Mouse (Mus musculus): ENCODE measurements at regions not wholly inside any gene's neighbourhood (a gene's known extent, or its start where the extent isn't known, plus 50 kb on each side); places are given as distances from the start of the nearest gene placed in this dataset.

- H3K27ac ChIP-seq (replicated peaks) = no peak overlapping the region
- H3K9ac ChIP-seq (replicated peaks) = no peak overlapping the region
- H3K36me3 ChIP-seq = no peaks in the 10 kb centered on the region
- H3K4me1 ChIP-seq = no peaks in the 10 kb centered on the region
- H3K9me3 ChIP-seq = no peaks in the 10 kb centered on the region
- ATAC-seq (replicated peaks) = no peak
- no peak overlapping the region for H3K4me3 ChIP-seq
- WGBS = 87% methylated on average over 16 of the region's 16 CpGs
- H3K4me2 ChIP-seq (replicated peaks) = no peak overlapping the region
- H3K27me3 ChIP-seq = no peaks in the 10 kb centered on the region
These were observed 96.2 kb upstream of the Klf9 start for GRCm38 (mm10) chr19:23044510-23045464.

- Histone ChIP-seq H3K4me3 (no peak overlapping the region), H3K9ac (replicated peaks) (no peak overlapping the region), H3K9me3 (no peaks in the 10 kb centered on the region), H3K4me1 (no peaks in the 10 kb centered on the region), H3K4me2 (replicated peaks) (no peak overlapping the region), H3K36me3 (no peaks in the 10 kb centered on the region), H3K27me3 (no peaks in the 10 kb centered on the region), H3K27ac (replicated peaks) (no peak overlapping the region)
- no peak for ATAC-seq (replicated peaks)
- 94% methylated on average over 4 of the region's 4 CpGs for WGBS
These were observed 89.6 kb upstream of the Klf9 start for GRCm38 (mm10) chr19:23051456-23051855.

GRCm38 (mm10) chr19:23054440-23054839 is 86.6 kb upstream of the Klf9 start:
- H3K4me2 ChIP-seq (replicated peaks) = no peak overlapping the region
- ATAC-seq (replicated peaks) = no peak
- H3K36me3 ChIP-seq = no peaks in the 10 kb centered on the region
- H3K9ac ChIP-seq (replicated peaks) = no peak overlapping the region
- H3K4me1 ChIP-seq = peaks cover 14% of the 10 kb centered on the region
- WGBS = 75% methylated on average over 4 of the region's 4 CpGs
- H3K27me3 ChIP-seq = no peaks in the 10 kb centered on the region
- H3K27ac ChIP-seq (replicated peaks) = no peak overlapping the region
- no peak overlapping the region for H3K4me3 ChIP-seq
- no peaks in the 10 kb centered on the region for H3K9me3 ChIP-seq

- Histone ChIP-seq H3K27me3 (no peaks in the 10 kb centered on the region), H3K27ac (replicated peaks) (no peak overlapping the region), H3K9ac (replicated peaks) (no peak overlapping the region), H3K36me3 (no peaks in the 10 kb centered on the region), H3K4me2 (replicated peaks) (peak overlapping the region; percentile 67), H3K4me3 (no peak overlapping the region), H3K4me1 (peaks cover 14% of the 10 kb centered on the region), H3K9me3 (no peaks in the 10 kb centered on the region)
- ATAC-seq (replicated peaks) = no peak
- WGBS = 80% methylated on average over 5 of the region's 5 CpGs
These were observed 84.9 kb upstream of the Klf9 start for GRCm38 (mm10) chr19:23055916-23056805.

GRCm38 (mm10) chr19:23056851-23057707 is 83.9 kb upstream of the Klf9 start:
- WGBS = 1% methylated on average over 32 of the region's 32 CpGs
- H3K27ac ChIP-seq (replicated peaks) = no peak overlapping the region
- H3K9me3 ChIP-seq = no peaks in the 10 kb centered on the region
- peak; percentile 84 for ATAC-seq (replicated peaks)
- H3K4me3 ChIP-seq = peak overlapping the region; percentile 35
- peak overlapping the region; percentile 67 for H3K4me2 ChIP-seq (replicated peaks)
- peaks cover 14% of the 10 kb centered on the region for H3K4me1 ChIP-seq
- H3K27me3 ChIP-seq = no peaks in the 10 kb centered on the region
- H3K9ac ChIP-seq (replicated peaks) = peak overlapping the region; percentile 22
- no peaks in the 10 kb centered on the region for H3K36me3 ChIP-seq

GRCm38 (mm10) chr19:23057739-23058501 is 83.1 kb upstream of the Klf9 start:
- H3K9me3 ChIP-seq = no peaks in the 10 kb centered on the region
- 0 out of 2 replicates have a peak overlapping the region, but pooled peaks have one; percentile 22 for H3K9ac ChIP-seq (replicated peaks)
- peak overlapping the region; percentile 35 for H3K4me3 ChIP-seq
- peak; percentile 58 for ATAC-seq (replicated peaks)
- no peak overlapping the region for H3K27ac ChIP-seq (replicated peaks)
- H3K27me3 ChIP-seq = no peaks in the 10 kb centered on the region
- H3K36me3 ChIP-seq = no peaks in the 10 kb centered on the region
- peaks cover 14% of the 10 kb centered on the region for H3K4me1 ChIP-seq
- peak overlapping the region; percentile 67 for H3K4me2 ChIP-seq (replicated peaks)
- WGBS = 19% methylated on average over 11 of the region's 11 CpGs

- no peak overlapping the region for H3K27ac ChIP-seq (replicated peaks)
- H3K27me3 ChIP-seq = no peaks in the 10 kb centered on the region
- ATAC-seq (replicated peaks) = no peak
- H3K4me3 ChIP-seq = no peak overlapping the region
- no peaks in the 10 kb centered on the region for H3K36me3 ChIP-seq
- WGBS = 19% methylated on average over 4 of the region's 4 CpGs
- peaks cover 14% of the 10 kb centered on the region for H3K4me1 ChIP-seq
- no peak overlapping the region for H3K9ac ChIP-seq (replicated peaks)
- H3K4me2 ChIP-seq (replicated peaks) = no peak overlapping the region
- no peaks in the 10 kb centered on the region for H3K9me3 ChIP-seq
These were observed 82.5 kb upstream of the Klf9 start for GRCm38 (mm10) chr19:23058502-23058900.

GRCm38 (mm10) chr19:23061081-23061640 is 79.9 kb upstream of the Klf9 start:
- H3K36me3 ChIP-seq = no peaks in the 10 kb centered on the region
- no peaks in the 10 kb centered on the region for H3K27me3 ChIP-seq
- no peak overlapping the region for H3K4me3 ChIP-seq
- peaks cover 14% of the 10 kb centered on the region for H3K4me1 ChIP-seq
- 85% methylated on average over 9 of the region's 9 CpGs for WGBS
- H3K9me3 ChIP-seq = no peaks in the 10 kb centered on the region
- no peak for ATAC-seq (replicated peaks)
- no peak overlapping the region for H3K9ac ChIP-seq (replicated peaks)
- no peak overlapping the region for H3K4me2 ChIP-seq (replicated peaks)
- H3K27ac ChIP-seq (replicated peaks) = no peak overlapping the region

- no peak overlapping the region for H3K4me2 ChIP-seq (replicated peaks)
- ATAC-seq (replicated peaks) = no peak
- H3K27ac ChIP-seq (replicated peaks) = no peak overlapping the region
- no peaks in the 10 kb centered on the region for H3K36me3 ChIP-seq
- no peaks in the 10 kb centered on the region for H3K9me3 ChIP-seq
- WGBS = 92% methylated on average over 2 of the region's 2 CpGs
- H3K4me1 ChIP-seq = peaks cover 11% of the 10 kb centered on the region
- no peaks in the 10 kb centered on the region for H3K27me3 ChIP-seq
- no peak overlapping the region for H3K4me3 ChIP-seq
- no peak overlapping the region for H3K9ac ChIP-seq (replicated peaks)
These were observed 79.1 kb upstream of the Klf9 start for GRCm38 (mm10) chr19:23061906-23062305.

GRCm38 (mm10) chr19:23062851-23063250 is 78.2 kb upstream of the Klf9 start:
- Histone ChIP-seq H3K4me1 (peaks cover 3% of the 10 kb centered on the region), H3K27ac (replicated peaks) (no peak overlapping the region), H3K9me3 (no peaks in the 10 kb centered on the region), H3K9ac (replicated peaks) (no peak overlapping the region), H3K36me3 (no peaks in the 10 kb centered on the region), H3K27me3 (no peaks in the 10 kb centered on the region), H3K4me2 (replicated peaks) (no peak overlapping the region), H3K4me3 (no peak overlapping the region)
- 86% methylated on average over 5 of the region's 5 CpGs for WGBS
- ATAC-seq (replicated peaks) = no peak

GRCm38 (mm10) chr19:23065548-23065947 is 75.5 kb upstream of the Klf9 start:
- no peaks in the 10 kb centered on the region for H3K27me3 ChIP-seq
- H3K9ac ChIP-seq (replicated peaks) = no peak overlapping the region
- H3K4me3 ChIP-seq = no peak overlapping the region
- H3K9me3 ChIP-seq = no peaks in the 10 kb centered on the region
- no peaks in the 10 kb centered on the region for H3K36me3 ChIP-seq
- H3K4me1 ChIP-seq = no peaks in the 10 kb centered on the region
- no peak for ATAC-seq (replicated peaks)
- no peak overlapping the region for H3K4me2 ChIP-seq (replicated peaks)
- 86% methylated on average over 5 of the region's 5 CpGs for WGBS
- no peak overlapping the region for H3K27ac ChIP-seq (replicated peaks)

Data from forebrain, embryonic 15.5 days (tissue).